Mouse (Mus musculus) heart, postnatal 36 days (tissue): ENCODE results near the gene Lect2. TPM values are rescaled to one million over a fixed set of nuclear protein-coding genes. Genes with fewer than 3 reads are reported as not detected.

Experiments used
- DNase-seq, 2 experiments: peaks; one replicate each; pipeline ENCODE4 v3.0.0; 2021 to 2022
- intact Hi-C: fragments of 180-260 bp; cut with DNase I; formaldehyde crosslinking; loops from one replicate; pipeline ENCODE4 v1.15.1; 2025
- total RNA-seq, 2 experiments: library from RNA; stranded (reverse); gene quantifications; 2 replicates each; pipeline ENCODE4 v1.2.3; 2021

The Lect2 gene
- not detected for total RNA-seq

DNA sequence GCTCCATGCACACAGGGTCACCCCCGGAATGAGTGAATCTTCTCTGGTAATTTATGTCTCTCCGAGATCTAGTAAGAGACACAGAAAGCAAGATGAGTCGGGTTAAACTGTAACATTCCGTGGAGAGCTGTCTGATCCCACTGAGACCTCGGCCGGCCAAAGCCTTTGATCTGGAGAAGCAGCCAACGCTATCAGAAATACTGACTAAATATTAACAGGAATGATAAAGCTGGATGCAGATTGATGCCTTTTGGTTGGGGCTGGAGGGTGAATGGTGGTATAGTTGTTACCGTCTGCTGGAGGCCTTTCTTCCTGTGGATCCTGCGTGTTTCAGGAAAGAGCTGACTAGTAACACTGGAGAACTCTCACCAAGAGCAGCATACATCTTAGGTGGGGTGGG, at the start of gene Lect2:
Gene Lect2 (minus strand): TSS at position 102 of the 400 bp plus-strand sequence.
- intact Hi-C loops = no loop called here
- DNase-seq = no peak

DNA sequence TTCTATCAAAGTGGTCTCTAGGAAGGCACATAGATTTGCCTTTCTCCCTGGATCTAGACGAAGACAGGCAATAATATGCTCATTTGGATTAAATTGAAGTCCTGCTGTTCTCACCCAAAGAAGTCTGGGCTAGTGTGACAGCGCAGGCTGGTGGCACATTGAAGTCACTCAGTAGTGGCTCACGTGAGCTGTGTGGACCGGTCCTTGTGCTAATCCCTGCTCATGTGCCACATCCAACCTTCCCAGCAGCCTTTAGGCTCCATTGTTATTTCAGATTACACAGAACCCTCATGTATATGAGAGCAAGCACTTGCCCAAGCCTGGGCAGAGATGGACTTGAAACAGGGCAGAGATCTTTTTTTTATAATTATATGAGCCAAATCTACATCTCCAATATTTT, 49.0 kb upstream of the Lect2 start:
- DNase-seq = no peak
- intact Hi-C loops = no loop called here

DNA sequence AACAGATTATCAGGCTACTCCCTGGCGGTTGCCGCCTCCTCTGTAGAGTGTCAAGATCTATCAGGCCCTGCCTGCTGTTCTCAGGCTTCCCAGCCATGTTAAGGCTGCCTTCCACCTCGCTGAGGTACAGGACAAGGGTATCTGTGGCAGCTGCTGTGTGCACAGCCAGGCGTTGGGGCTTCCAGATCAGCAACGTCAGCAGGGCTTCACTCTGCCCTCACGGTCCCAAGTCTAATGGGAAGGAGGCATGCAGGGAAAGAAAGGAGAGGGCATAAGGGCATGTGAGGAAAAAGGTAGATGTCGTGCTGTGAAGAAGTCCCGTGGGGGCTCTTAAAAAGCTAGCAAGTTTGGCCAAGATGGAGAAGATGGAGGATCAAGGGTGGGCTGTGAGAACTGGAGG, 46.9 kb upstream of the Lect2 start:
- DNase-seq = no peak
- intact Hi-C loops = no loop called here

DNA sequence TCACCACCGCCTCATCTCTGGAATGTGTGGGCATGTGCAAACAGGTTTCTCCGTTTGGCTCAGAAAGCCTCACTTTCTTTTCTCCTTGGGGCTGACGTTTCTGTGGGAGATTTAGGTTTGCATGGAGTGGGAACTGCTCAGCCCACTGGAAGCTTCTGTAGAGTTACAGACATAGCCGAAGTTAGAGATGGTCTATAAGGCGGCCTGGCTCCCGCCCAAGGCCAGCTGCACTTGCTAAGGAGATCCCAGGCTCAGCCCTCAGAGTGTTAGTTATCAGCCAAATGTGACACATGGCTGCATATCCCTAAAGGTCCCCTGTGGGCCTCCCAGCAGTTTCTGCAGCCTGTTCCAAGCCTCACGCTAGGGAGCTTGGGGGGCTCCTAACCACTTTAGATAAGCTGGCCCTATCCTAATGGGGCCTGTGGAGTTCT, 45.7 kb upstream of the Lect2 start:
- no peak for DNase-seq
- intact Hi-C loops = no loop called here

DNA sequence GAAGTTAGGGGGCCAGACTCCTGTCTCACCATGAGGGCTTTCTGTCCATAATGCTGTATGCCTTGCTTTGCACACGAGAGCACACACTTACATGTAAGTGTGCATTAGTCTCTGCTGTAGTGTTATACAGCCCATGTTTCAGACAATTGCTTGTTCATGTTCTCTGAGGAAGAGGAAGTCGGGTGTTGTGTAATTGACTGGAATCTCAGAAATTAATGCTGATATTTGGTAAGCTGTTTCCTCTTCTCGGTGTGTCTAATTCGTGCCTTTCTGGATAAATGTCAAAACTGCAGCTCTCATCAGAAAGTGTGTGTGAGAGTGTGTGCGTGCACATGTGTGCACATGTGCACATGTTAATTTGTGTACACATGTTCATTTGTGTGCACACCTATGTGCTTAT, 44.9 kb upstream of the Lect2 start:
- no peak for DNase-seq
- intact Hi-C loops = no loop called here

DNA sequence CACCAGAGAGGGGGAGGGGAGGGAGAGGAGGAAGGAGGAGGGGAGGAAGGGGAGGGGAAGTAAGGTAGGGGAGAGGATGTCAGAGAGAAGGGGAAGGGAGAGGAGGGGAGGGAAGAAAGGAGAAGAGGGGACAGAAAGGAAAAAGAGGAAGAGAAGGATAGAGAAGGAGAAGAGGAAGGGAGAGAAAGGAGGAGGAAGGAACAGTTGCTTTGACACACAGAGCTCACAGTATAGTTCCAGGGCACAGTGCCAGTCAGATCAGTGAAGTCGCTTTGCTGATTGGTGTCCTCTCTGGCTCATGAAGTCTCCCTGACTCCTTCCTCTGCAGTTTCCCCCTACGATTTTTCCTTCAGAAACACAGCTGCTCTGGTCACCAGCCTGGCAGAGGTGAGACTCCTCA, 43.6 kb upstream of the Lect2 start:
- DNase-seq = no peak
- intact Hi-C loops = no loop called here

DNA sequence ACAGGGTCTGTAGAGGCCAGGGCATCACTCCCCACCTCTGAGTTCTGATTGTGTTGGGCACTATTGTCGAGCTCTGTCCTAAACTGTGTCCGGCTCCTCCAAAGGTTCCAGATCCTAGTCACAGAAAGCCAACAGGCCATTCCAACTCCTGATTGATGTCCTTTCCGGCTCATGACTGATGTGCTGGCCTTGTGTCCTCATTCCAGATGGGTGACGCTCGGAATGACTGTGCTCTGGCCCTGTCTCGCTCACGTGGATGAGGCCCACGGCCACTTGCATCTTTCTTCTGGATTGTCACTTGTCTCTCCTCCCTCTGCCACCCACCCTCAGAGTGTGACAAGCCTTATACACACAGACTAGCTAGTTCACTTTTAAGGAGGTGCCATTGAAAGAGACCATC, 42.9 kb upstream of the Lect2 start:
- intact Hi-C loops = no loop called here
- no peak for DNase-seq

DNA sequence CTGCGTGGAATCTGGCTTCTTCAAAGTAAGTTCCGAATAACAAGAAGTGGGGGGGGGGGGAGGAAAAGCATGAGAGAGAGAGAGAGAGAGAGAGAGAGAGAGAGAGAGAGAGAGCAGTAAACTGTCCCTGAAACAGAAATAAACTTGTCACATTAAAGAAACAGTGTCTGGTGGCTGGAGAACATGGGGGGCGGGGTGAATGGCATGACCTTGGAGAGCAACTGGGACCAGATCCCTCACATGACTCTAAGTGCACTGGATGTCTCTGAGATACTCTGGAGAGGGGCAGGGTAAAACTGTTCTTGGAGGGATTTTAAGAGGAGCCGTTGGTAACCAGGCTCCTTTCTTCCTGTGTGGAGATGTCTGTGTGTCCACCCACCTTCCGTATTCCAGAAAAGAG, 41.9 kb upstream of the Lect2 start:
- intact Hi-C loops = no loop called here
- no peak for DNase-seq

DNA sequence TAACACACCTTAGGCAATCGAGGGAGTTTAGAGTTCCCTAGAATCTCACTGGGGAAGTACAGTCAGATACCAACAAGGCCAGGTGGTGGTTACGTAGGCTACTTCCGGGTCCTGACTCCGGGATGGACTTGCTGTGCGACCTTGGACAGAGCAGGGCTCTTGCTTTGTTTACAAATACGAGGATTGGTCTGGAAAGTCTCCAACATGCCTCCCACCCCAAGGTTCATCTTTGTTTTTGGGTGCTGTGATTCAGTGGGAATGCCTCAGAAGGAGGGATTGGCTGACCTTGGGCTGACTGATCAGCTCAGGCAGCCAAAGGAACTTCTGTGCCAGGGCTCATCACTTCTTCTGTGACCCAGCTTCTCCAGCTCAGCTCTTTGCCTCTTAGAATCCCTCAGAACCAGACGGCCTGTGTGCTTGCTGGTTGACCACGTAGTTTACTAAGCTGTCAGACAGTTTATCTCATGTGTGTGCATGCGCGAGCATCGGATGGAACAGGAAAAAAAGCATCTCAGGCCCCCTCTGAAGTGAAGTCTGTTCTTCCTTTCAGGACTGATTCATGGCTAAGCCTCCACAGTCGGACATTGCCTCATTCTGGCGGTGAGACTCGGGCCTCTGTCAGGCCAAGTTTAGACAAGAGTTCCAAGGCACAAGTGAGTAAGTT, 40.3 kb upstream of the Lect2 start:
- peak in 1 of 2 experiments; percentile 56 for DNase-seq
- intact Hi-C loops = no loop called here

DNA sequence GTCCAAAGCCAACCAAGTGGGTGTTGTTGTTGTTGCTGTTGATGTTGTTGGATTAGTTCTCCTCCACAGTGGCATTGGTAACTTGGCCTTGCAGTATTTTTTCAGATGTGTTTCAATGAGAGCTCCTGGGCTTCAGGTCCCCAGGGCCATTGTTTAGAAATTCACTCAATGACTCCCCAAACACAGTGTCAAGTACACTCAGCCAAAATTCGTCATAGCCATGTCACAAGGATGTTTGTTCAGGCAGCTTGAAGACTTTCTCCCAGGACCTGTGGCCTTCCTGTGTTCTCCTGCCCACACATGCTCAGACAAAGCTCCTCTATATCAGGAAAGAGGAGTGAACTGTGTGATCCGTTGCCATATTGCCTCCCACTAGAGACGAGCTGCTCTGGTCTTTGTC, 37.7 kb upstream of the Lect2 start:
- intact Hi-C loops = no loop called here
- DNase-seq = no peak

DNA sequence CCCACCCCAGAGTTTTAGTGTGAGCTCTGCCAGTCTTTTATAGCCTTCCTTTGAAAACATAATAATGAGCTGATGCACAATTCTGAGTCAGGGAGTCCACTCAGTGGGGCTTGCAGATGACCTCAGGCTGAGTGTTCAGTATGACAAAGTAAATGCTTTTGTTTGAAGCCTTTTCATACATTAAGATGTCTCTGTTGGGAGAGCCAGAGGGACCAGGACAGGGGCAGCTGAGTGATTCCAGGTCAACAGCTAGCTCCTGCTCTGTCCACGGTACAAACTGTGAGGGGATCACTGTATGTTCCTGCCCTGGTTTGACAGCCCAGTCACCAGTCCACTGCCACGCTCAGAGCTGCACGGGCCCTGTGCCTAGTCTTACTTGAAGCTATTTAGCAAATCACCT, 34.4 kb upstream of the Lect2 start:
- DNase-seq = no peak
- intact Hi-C loops = no loop called here

DNA sequence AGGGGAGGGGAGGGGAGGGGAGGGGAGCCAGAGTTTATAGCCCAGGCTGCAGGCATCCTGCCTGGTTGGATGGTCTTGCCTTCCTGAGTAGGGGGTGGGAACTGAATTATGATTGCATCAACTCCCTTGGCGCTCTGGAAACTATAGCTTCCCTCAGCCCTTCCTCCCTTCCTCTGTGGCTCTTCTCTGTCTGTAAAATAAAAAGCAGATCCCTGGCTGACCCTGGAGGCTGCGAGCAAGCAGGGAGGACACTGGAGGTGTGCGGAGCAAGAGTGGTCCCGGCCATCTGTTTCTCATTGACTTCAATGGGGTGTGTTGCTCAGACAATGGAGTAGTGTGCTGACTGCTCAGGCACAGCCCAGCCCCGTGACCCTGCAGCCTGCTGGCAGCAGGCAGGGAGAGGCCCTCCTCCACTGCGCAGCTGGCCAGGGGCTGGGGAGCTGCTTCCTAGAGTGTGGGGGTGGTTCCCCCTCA, 33.7 kb upstream of the Lect2 start:
- intact Hi-C loops = no loop called here
- peak; percentile 38 to 45 for DNase-seq

DNA sequence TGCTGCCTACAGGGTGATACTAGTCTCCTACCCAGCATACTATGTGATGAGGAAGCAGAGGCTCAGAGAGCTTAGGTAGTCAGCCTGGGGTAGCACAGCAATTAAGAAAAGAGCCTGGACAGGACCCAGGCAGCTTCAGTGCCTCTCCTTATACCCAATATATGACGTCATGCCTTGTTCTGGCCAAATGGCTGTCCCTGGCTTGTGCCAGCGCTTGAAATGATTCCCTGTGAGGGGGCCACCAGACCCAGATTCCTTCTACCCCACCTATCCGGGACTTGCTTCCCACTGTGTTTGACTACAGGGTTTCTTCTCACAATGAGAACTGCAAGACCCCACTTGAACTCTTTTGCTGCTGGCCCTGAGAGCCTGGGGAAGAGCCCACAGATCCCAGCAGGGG, 33.2 kb upstream of the Lect2 start:
- intact Hi-C loops = no loop called here
- DNase-seq = no peak

DNA sequence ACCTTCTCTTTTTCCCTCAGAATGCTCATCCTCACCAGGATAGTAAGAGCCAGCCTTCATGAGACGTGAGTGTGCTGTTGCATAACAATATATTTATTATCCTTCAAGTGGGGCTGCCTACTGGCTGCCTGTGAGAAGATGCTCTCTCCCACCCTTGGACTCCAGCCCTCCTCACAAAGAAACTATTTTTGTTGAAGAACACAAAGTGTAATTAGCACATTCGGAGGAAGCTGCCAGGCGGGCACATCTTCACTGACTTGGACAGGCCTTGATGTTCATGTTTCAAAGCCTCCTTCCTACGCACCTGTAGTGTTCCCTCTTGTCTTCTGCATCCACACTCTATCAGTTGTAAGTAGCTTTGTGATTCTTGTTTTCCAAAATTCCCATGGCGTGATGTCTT, 32.1 kb upstream of the Lect2 start:
- no peak for DNase-seq
- intact Hi-C loops = no loop called here

DNA sequence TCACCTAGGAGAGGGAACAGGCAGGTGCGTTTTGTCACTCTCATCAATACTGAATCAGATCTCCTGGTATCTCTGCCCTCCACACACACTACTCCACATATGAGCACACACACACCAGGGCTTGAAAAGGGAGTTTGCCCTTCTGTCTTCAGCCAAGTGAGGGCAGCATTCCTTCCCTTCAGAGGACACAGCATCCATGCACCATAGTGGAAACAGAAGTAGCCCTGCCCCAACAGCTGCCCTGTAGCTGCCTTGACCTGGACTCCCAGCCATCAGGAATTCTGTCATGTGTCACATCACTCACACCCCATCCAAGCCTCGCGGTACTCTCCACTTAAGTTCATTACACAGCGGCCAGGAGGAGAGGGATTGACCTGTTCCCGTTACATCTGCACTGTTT, 29.8 kb upstream of the Lect2 start:
- intact Hi-C loops = loop anchor here (5.0 kb wide), 1 partner anchor 159 kb away; no protein-coding TSS in a partner anchor
- DNase-seq = no peak

DNA sequence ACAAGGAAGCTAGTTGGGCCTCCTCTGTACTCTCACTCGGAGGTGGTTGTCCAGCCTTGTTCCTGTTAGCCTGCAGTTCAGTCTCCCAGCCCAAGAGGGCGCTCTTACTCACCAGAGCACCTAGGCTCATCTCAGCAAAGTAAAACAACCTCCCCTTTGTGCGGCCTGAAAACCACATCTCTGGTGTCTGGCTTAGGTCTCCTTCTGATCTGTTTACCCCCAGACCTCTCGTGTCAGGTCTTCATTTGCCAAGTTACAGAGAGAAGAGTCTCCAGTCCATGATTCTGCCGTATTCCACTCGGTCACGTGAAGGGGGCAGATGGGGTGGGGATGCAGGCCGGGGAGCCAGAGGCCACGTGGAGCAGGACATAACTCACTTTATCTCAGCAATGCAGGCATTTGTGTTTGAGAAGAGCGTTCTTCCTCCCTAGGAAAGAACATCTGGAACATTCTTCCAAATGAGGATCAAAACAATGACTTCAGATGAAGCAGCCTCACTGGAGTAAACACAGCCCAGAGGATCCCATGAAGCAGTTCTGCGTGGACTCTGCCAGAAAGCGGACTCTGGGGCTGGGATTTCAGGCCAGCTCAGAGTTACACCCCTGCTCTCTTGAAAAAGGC, 27.5 kb upstream of the Lect2 start:
- DNase-seq = peak; percentile 85 to 89
- intact Hi-C loops = loop anchor here (1.0 to 5.0 kb wide), 4 partner anchors 37 to 161 kb away; no protein-coding TSS in a partner anchor

DNA sequence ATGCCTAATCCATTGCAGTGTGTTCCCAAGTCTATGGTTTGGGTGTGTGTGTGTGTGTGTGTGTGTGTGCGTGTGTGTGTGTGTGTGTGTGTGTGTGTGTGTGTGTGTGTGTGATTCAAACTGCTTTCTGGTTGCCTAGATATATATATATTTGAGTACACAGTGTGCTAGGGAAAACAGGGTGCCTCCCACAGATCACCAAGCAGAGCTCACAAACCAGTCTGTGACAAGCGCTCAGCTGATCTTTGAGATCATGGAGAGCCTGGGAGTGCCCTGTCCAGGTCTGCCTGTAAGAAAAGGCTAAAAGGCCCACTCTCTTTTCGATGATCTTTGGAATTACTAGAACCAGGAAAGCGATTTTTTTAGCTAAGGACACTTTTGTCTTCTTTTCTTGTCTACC, 26.8 kb upstream of the Lect2 start:
- no peak for DNase-seq
- intact Hi-C loops = loop anchor here (1.0 to 5.0 kb wide), 4 partner anchors 38 to 162 kb away; no protein-coding TSS in a partner anchor

DNA sequence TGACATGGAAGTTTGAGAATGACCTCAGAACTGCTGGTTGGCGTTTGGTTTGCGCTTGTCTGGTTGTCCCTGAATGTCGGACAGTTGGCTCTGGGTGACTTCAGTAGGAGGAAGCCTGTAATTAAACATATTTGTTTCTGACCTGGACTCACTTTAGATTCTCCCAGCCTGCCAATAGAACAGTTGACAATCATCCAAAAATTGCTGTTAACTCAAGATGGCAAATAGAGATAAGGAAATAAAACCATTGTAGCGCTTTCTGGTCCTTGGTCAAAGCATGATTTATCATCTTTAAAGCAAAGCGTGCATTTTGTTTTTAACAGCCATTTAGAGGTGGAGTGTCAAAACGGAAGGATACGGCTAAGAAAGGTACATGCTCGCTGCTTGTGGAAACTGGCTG, 23.3 kb upstream of the Lect2 start:
- intact Hi-C loops = no loop called here
- DNase-seq = no peak

DNA sequence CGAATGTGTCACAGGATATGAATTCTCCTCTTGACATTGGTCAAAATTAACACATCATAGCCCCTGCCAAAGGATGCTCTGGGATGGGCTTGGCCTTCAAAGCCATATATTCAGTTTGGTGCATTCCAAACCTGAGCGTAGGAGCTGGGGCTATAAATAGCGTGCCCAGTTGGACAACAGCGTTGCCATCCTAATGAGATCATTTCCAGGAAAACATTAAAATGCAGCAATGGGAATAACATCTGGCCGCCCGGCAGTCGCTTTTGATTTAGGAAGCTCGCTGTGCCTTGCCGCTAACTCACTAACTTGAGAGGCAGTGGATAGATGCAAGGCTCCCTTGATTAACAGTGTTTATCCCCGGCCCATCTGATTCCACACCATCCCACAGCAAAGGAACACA, 18.0 kb upstream of the Lect2 start:
- intact Hi-C loops = no loop called here

DNA sequence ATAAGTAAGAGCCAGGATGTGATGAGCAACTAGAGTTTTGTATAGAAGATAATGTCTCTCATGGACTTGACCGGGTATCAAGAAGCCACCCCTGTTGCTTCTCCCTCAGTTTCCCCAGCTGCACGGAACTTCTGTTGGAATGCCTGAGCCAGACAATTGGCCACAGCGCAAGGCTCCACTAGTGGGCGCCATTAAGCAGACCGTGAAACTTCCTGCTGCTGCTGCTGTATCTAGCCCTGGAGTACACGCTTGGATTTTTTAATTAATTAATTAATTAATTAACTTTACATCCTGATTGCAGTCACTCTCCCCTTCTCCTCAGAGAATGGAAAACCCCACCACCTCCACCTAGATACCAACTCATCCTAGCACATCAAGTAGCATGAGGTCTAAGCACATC, 14.8 kb upstream of the Lect2 start:
- intact Hi-C loops = no loop called here
- DNase-seq = peak; percentile 52 to 66

More for the DNA sequence above, 18.0 kb upstream of the Lect2 start:
- no peak for DNase-seq

DNA sequence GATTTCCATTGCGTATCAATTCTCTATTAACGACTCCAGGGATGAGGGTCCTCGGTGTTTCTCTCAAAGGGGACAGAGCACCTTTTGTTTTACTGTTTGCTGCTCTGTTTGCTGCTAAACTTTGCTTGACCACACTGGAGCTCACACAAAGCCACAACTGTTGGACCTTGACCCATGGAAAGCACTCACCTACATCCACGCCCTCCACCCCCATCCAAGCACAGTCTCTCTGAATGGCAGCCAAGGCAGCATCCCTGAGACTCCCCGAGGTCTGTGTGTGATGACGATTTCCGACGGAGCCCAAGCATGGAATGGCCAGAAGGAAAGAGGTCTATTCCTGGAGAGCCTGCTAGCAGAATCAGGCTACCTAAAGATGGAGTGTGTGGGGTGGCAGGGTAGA, 12.8 kb upstream of the Lect2 start:
- intact Hi-C loops = no loop called here
- no peak for DNase-seq

DNA sequence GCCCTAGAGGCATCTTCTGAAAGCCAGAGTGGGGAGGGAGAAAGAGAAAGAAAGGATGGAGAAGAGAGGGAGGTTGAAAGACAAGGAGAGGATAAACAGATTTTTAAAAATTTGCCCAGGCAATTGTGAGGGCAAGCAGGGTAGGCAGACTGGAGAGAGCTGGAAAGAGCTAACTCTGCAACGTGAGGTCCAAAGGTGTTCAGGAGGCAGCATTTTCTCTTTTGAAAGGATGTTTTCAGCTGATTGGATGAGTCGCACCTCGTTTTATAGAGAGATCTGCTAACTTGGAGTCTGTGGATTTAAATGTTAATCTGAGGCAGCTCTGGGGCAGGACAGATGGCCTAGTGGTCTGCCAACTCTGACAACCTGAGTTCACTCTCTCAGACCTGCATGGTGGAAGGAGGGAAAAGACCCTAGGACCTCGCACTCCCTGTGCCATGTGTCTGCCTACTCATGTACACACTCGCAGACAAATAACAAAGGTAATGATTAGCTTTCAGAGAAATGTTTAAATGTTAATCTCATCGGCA, 11.6 kb upstream of the Lect2 start:
- intact Hi-C loops = loop anchor here (5.0 kb wide), 1 partner anchor 83 kb away; no protein-coding TSS in a partner anchor
- DNase-seq = no peak
